Mouse (Mus musculus) brain, adult 10 weeks (tissue): ENCODE measurements around the gene Hp. TPM values are rescaled to one million over a fixed set of nuclear protein-coding genes. Genes with fewer than 3 reads are reported as not detected.

Experiments
- polyA plus RNA-seq: library from polyadenylated mRNA; stranded (reverse); fragments of 350-450 nt; fragmentation: Illumina TruSeq; extraction: RNeasy Lipid Tissue Mini Kit (QIAGEN cat#74804); gene quantifications from one replicate; pipeline ENCODE4 v1.2.3, GENCODE M21; 2015; ENCODE audit warnings: low read depth, low replicate concordance

Hp gene
- polyA plus RNA-seq = 1.3 TPM

DNA sequence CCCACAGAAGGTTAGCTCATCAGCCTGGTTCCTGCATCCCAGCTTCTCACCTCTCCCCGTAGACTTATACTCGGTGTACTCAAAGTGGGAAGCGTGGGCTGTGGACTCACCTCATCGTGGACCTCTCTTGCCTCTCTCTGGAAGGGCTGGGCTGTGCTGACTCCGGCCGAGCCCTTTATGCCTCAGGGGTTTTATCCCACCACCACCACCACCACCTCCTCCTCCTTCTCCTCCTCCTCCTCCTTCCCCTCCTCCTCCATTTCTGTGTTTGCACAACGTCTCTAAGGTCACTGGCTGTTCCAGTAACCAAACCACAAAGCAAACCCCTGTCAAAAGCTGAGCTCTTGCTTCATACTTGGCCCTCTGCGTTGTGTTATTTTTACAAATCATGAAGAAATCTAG is at the start of gene Hp:
Gene Hp (minus strand): TSS at position 273 of the 402 bp plus-strand sequence.

DNA sequence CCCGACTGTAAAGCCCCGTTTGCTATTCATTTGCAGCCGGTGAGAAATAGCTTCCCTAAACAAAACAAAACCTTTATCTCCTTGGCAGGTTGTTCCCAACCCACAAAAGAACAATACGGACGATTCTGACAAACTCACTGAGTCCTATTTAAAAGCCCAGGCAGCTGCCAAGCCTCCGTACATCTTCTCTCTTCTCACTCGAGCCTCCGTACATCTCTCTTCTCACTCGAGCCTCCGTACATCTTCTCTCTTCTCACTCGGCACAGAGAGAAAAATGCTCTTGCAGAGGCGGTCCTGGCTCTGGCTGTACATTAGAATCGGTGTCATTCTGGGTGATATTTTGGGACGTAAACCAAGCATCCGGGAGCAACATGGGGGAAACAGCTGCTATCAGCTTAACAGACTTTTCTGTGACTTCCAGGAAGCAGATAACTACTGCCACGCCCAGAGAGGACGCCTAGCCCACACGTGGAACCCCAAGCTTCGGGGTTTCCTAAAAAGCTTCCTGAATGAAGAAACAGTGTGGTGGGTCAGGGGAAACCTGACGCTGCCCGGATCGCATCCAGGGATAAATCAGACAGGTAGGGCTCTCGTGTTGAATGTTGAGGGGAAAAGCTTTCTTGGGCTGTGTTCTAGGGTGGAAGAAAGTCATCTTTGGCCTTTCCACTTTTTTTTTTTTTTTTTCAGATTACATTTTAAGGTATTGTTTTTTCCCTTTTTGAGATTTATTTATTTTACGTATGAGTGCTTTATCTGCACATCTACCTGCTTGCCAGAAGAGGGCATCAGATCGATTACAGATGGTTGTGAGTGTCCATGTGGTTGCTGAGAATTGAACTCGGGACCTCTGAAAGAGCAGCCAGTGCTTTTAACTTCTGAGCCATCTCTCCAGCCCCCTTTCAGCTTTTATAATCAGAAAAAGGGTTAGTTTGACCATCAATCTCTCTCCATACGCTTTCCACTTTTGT is 35.6 kb upstream of the Hp start, which contains the start of gene Pkd1l3:
Gene Pkd1l3 (plus strand): TSS at position 275 of the 968 bp plus-strand sequence.

DNA sequence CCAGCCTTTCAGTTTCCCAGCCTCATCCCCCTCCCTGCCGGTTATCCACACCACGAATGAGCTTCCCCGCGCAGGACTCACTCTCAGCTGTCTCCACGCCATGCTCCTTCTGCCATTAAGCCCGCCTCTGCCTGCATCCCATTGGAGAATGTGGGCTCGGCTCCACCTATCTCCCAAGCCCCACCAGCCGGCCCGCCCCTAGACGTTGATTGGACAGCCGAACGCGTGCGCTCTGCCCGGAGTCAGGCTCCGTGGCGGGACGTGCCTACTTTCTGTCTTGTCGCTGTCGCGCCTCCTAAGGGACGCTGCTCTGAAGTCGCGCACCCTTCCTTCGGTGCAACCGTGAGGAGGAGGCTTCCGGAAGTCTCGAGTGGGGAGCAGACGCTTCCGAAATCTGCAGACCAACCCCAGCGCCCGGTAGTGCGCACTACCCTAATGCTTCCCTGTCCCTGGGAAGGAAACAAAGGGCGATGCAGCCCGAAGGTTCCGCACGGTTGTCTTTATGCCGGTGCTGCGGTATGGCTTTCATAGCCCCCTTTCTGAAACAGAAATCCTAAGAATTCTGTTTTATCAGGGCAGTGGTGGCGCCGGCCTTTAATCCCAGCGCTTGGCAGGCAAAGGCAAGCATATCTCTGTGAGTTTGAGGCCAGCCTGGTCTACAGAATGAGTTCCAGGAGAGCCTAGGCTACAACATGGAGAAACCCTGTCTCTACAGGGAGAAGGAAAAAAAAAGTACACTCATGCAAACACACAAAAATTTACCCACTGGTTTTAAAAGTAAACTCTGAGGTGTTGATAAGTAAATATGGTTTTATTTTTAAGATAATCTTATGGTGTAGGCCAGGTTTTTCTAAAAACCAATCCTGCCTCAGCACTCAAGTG is 29.5 kb upstream of the Hp start, which contains the start of gene Dhodh:
Gene Dhodh (minus strand): TSS at position 403 of the 882 bp plus-strand sequence.

DNA sequence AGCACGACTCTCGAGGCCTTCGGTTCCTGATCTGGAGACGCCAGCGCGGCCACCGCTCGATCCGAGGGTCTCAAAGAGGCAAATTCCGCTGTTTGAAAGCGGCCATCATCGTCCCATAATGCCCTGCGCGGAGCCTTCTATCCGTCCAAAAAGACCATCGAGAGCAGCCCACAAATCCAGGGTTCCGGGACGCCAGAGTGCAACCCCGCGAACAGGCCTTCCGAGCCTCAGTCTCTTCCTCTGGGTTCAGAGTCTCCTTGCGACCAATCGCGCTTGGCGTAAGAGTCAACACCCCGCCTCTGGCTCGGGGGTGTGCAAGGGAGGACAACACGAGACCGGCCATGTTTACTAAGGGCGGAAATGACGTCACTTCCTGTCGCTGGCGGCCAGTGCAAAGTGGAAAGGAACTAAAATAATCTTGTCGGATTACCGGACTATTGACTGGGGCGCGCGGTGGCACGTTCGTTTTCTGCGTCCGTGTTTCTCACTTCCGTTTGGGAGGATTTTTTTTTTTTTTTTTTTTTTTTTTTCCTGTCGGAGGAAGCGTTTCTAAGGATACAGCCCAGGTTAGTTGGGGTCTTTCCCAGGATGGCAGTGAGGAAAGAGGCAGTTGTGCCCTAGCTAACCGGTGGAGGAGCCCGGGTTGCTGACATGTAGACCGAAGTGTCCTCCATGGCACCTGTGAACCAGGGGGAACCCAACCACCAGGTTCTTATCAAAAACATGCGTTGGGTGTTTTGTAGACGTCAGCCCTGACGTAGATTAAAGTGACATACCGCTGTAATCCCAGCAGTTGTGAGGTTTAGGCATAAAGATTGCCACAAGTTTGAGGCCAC is 13.3 kb downstream of the Hp start, which contains the start of the genes Dhx38 and Txnl4b:
Gene Dhx38 (minus strand): TSS at position 364 of the 836 bp plus-strand sequence.
Gene Txnl4b (plus strand): TSS at position 395 of the 836 bp plus-strand sequence.

Other genes with a start within 250 kb of the Hp start
- gene Pmfbp1, start 85.1 kb downstream of the Hp start, polyA plus RNA-seq = 0.37 TPM
- 15.6 TPM for gene Dhx38, start 13.3 kb downstream of the Hp start, polyA plus RNA-seq
- gene Txnl4b, start 13.3 kb downstream of the Hp start, polyA plus RNA-seq = 23.6 TPM
- gene Dhodh, start 29.5 kb upstream of the Hp start, polyA plus RNA-seq = 23.0 TPM
- gene Pkd1l3, start 35.3 kb upstream of the Hp start, polyA plus RNA-seq = 1.3 TPM
- gene Ist1, start 114.1 kb upstream of the Hp start, polyA plus RNA-seq = 78.6 TPM
- gene Zfp821, start 126.4 kb upstream of the Hp start, polyA plus RNA-seq = 31.7 TPM
- gene Atxn1l, start 158.6 kb upstream of the Hp start, polyA plus RNA-seq = 15.6 TPM
- 72.2 TPM for gene Ap1g1, start 199.4 kb upstream of the Hp start, polyA plus RNA-seq